Mouse (Mus musculus): Measurements from ENCODE around the gene 2310033P09Rik. TPM values are rescaled to one million over a fixed set of nuclear protein-coding genes. Genes with fewer than 3 reads are reported as not detected.
"Not testable (repeated sequence)": the region's sequence is repeated elsewhere in the genome, so short reads cannot be mapped to it uniquely, and the experiment has no call there.

2310033P09Rik gene
- polyA plus RNA-seq, 1 experiment from 2014 or later: 17.8 TPM

DNA sequence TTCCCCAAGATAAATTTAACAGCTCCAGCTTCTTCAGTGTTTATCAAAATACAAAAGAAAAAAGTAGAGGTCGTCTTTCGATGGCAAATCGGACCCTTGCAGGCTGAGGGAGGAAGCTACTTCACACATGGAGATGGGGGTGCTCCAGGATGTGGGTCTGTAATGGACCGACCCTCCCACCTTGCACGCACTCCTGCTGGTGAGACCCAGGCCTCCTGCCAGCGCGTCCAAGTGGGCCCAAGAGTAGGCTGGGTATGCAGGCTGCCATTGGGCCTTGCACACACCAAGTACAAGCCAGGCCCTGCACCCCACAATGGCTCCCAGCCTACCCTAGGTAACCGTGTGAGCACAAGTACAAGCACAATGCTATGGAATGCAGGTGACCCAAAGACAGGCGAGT is 3.4 kb downstream of the 2310033P09Rik start:
- not testable (repeated sequence) for H3K27ac ChIP-seq; H3K4me3 ChIP-seq (ENCODE audit: inconsistent target)
- Histone ChIP-seq H3K79me2 (ENCODE audit: inconsistent target) (peaks cover 79% of the 10 kb centered on the region), H3K36me3 (ENCODE audit: inconsistent target) (peaks cover 36% of the 10 kb centered on the region)
- 95% methylated on average over 4 of the region's 9 CpGs for WGBS (ENCODE audit: missing documents)

DNA sequence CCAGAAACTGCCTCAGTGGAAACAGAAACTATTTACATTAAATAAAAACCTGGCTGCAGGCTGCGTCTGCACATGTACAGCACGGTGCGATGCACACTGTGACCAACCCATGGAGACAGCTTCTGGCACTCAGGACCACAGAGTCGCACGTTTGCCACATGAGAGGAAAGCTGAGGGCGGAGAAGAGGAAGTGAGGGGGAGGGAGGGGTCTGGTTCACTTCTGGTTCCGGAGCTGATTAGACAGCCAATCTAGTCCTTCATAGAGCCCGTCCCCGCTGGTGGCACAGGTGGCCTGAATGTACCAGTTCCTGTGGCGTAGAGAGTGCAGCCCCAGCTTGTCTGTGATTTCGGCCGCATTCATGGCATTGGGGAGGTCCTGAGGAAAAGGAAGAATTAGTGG is 4.2 kb downstream of the 2310033P09Rik start:
- not testable (repeated sequence) for H3K4me3 ChIP-seq (ENCODE audit: inconsistent target); H3K27ac ChIP-seq
- Histone ChIP-seq H3K79me2 (ENCODE audit: inconsistent target) (peaks cover 86% of the 10 kb centered on the region), H3K36me3 (ENCODE audit: inconsistent target) (peaks cover 36% of the 10 kb centered on the region)
- 17% methylated on average over 12 of the region's 12 CpGs for WGBS (ENCODE audit: missing documents)

DNA sequence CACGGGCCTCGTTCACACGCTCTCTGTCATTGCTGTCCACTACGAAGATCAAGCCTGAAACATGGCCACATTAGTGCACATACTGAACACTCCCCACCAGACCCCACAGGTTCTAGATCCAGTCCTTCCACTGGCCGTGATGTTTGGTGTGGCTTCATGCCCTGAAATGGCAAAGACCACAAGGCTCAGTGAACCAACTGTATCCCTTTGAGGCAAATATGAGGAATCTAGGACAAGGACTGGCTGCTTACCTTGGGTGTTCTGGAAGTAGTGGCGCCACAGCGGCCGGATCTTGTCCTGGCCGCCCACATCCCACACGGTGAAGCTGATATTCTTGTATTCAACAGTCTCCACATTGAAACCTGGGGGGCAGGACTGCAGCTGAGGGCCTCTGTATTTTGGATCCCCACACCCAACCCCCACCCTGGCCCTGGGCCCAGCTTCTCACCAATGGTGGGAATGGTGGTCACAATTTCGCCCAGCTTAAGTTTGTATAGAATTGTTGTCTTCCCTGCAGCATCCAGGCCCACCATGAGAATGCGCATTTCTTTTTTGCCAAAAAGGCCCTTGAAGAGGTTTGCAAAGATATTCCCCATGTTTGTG is 4.9 kb downstream of the 2310033P09Rik start:
- Histone ChIP-seq H3K4me3 (ENCODE audit: inconsistent target) (no peak overlapping the region), H3K79me2 (ENCODE audit: inconsistent target) (peaks cover 93% of the 10 kb centered on the region), H3K27ac (no peak overlapping the region), H3K36me3 (ENCODE audit: inconsistent target) (peaks cover 36% of the 10 kb centered on the region)
- whole genome bisulfite sequencing (ENCODE audit: missing documents): 91% methylated on average over 12 of the region's 12 CpGs

DNA sequence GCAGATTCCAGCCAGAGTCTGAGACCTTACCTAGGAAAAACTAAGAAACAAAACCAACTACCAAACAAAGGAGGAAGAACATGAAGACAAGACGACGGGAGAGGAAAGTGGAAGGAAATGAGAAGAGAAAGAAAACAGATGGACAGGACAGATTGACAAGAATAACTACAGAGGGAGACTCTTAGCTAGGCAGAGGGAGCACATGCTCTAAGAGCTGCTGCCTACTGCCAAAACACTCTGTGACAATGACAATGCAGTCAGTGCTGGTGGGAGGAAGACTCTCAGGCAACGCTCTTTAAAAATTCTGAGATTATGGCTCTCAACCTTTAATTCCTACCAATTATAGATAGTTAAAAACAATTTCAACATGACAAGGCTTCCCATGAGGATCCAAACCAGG is 8.8 kb downstream of the 2310033P09Rik start:
- no peak overlapping the region for H3K4me3 ChIP-seq (ENCODE audit: inconsistent target)
- WGBS (ENCODE audit: missing documents): 17% methylated on average over 3 of the region's 3 CpGs
- H3K79me2 ChIP-seq (ENCODE audit: inconsistent target): peaks cover 100% of the 10 kb centered on the region
- peaks cover 33% of the 10 kb centered on the region; the same call in 1 of the 2 replicates for H3K36me3 ChIP-seq (ENCODE audit: inconsistent target)
- H3K27ac ChIP-seq: peak overlapping the region; percentile 24; the same call in 1 of the 2 replicates

DNA sequence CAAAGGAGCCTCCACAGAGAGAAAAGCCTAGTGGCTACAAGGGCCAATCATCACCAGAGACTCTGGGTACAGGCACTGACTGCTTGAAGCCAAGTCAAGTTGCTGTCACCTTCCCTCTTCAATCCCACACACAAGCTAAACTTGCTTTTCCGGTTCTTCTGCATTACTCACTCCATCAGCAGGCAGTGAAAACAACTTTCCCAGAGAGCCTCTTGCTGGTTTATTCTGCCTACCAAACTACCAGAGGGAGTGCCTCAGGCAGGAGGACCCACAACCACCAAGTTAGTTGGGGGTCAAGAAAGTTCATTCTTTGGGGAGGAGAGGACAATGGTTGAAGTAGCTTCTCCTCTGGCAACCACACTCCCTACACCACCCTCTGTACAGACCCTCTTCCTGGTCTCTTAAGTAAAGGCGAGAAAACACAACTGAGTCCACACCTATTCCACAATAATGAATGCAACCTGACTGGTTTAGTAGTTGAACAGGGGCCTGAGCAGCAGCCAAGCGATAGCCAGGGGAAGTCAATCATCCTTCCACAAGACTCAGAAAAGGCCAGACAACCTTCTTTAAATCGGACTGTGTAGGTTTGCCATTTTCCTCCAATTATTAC is 10.4 kb downstream of the 2310033P09Rik start:
- Histone ChIP-seq H3K36me3 (ENCODE audit: inconsistent target) (peaks cover 23% of the 10 kb centered on the region; the same call in 1 of the 2 replicates), H3K79me2 (ENCODE audit: inconsistent target) (peaks cover 100% of the 10 kb centered on the region), H3K27ac (no peak overlapping the region), H3K4me3 (ENCODE audit: inconsistent target) (no peak overlapping the region)
- WGBS (ENCODE audit: missing documents): 85% methylated on average over 4 of the region's 4 CpGs

DNA sequence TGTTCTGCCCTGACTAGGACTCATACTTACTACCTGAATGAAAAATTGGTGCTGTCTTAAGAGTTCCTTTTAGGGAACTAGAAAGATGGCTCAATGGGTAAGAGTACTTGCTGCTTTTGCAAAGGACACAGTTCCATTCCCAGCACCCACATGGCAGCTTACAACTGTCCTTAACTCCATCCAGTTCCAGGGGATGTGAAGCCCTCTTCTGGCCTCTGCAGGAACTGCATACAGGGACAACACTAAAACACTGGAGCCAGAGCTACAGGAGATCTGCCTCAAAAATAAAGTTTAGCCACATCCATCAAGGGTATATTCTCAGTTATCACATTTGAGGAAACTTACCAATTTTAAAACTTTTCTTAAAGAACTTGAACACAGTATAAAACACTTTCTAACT is 10.9 kb downstream of the 2310033P09Rik start:
- Histone ChIP-seq H3K27ac (no peak overlapping the region), H3K79me2 (ENCODE audit: inconsistent target) (peaks cover 100% of the 10 kb centered on the region), H3K4me3 (ENCODE audit: inconsistent target) (no peak overlapping the region), H3K36me3 (ENCODE audit: inconsistent target) (peaks cover 21% of the 10 kb centered on the region; the same call in 1 of the 2 replicates)

DNA sequence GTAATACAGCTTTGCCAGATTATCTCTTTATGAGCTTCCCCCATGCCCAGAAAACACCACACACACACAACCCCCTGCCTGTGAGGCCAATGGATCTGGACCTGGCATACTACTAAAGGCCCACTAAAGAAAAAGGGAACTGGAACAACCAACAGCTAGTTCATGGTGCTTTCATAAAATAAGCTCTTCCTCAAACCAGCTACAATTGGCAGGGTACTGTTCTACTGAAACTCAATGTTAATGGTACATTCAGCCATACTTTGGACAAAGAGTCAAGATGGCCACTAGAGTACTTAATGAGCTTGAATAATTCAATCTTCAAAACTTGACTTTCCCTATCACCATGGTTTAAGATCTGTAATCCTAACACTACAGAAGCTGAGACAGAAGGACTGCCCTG is 13.5 kb downstream of the 2310033P09Rik start:
- no peak overlapping the region for H3K4me3 ChIP-seq (ENCODE audit: inconsistent target)
- peak overlapping the region; percentile 15; the same call in 1 of the 2 replicates for H3K27ac ChIP-seq
- peaks cover 11% of the 10 kb centered on the region; the same call in 1 of the 2 replicates for H3K36me3 ChIP-seq (ENCODE audit: inconsistent target)
- peaks cover 100% of the 10 kb centered on the region for H3K79me2 ChIP-seq (ENCODE audit: inconsistent target)

DNA sequence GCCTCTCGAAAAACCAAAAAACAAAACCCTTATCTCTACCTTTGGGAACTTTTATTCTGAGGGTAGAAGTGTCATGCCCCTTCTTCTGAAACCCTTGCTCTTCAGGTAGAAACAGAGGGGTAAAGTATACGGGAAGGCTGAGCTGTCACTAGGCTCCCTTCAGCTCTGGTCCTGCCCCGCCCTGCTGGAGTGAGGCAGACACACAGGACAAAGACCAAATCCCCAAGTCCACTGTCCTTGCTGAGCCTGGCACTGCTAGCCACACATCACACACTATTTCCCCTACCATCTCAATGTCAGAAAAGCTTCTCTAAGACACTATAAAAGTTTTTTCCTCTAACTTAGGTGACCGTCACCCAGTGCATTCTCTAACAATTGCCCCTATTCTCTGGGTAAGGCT is 14.2 kb downstream of the 2310033P09Rik start:
- WGBS (ENCODE audit: missing documents): 97% methylated on average over 4 of the region's 4 CpGs
- no peak overlapping the region for H3K27ac ChIP-seq
- H3K4me3 ChIP-seq (ENCODE audit: inconsistent target): no peak overlapping the region
- H3K79me2 ChIP-seq (ENCODE audit: inconsistent target): peaks cover 100% of the 10 kb centered on the region
- H3K36me3 ChIP-seq (ENCODE audit: inconsistent target): peaks cover 11% of the 10 kb centered on the region; the same call in 1 of the 2 replicates

DNA sequence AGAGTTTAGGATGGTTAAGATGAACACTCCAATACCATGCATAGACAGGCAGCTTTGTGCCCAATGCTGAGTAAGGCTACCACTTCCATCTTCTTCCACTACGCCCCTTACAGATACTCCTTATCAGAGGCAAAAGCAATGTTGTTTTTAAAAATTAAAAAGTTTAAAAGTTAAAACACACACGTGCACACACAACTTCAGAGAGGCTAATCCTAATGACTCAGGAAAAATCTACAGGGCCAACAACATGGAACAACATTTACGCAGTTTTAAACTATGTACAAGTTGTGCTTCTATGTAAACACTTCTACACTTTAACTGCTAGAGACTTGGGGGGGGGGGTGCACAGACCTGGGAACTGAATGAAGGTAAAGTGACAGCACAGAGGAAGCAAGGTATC is 15.9 kb downstream of the 2310033P09Rik start:
- peaks cover 93% of the 10 kb centered on the region for H3K79me2 ChIP-seq (ENCODE audit: inconsistent target)
- peaks cover 11% of the 10 kb centered on the region; the same call in 1 of the 2 replicates for H3K36me3 ChIP-seq (ENCODE audit: inconsistent target)
- WGBS (ENCODE audit: missing documents): 44% methylated on average over 2 of the region's 3 CpGs
- no peak overlapping the region for H3K4me3 ChIP-seq (ENCODE audit: inconsistent target)
- no peak overlapping the region for H3K27ac ChIP-seq

DNA sequence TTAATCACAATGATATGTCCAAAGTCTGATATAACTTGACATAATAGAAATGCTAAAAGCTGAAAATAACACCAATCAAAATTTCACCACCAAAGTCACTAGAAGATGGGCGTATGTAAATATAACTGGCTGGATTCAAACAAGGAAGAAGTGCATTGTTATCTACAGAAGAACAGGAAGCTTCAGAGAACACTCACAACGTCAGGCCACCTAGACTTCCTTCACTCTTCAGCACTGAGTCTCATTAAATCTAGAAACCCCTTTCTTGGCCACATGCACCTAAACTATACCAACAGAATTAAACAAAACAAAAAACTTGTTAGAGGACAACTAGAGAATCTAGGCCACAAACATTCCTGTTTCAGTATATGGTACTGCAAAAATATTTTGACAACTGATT is 16.3 kb downstream of the 2310033P09Rik start:
- 13% methylated on average over 2 of the region's 2 CpGs for WGBS (ENCODE audit: missing documents)
- Histone ChIP-seq H3K27ac (no peak overlapping the region), H3K36me3 (ENCODE audit: inconsistent target) (peaks cover 10% of the 10 kb centered on the region; the same call in 1 of the 2 replicates)

DNA sequence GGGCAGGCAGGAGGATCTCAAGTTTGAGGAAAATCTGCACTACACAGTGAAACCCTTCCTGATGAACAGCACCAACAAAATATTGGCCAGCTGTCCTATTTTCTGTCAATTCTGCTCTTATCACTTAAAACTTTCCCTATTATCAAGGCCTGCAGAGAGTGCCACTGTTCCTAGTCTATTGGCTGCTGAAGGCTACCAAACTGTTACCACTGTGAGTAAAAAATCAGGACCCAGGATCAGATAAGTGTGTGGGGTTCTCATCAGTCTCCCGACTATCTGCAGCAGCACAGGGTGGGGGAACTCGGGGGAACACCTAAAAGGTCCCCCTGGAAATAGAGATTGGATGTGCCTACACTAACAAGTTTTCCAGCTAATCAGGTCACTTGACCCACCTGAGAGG is 17.0 kb downstream of the 2310033P09Rik start:
- Histone ChIP-seq H3K36me3 (ENCODE audit: inconsistent target) (peaks cover 3% of the 10 kb centered on the region; the same call in 1 of the 2 replicates), H3K4me3 (ENCODE audit: inconsistent target) (no peak overlapping the region), H3K27ac (no peak overlapping the region), H3K79me2 (ENCODE audit: inconsistent target) (peaks cover 84% of the 10 kb centered on the region)
- WGBS (ENCODE audit: missing documents): 67% methylated on average over 2 of the region's 2 CpGs

More for the DNA sequence above, 16.3 kb downstream of the 2310033P09Rik start:
- peaks cover 91% of the 10 kb centered on the region for H3K79me2 ChIP-seq (ENCODE audit: inconsistent target)
- H3K4me3 ChIP-seq (ENCODE audit: inconsistent target): no peak overlapping the region

DNA sequence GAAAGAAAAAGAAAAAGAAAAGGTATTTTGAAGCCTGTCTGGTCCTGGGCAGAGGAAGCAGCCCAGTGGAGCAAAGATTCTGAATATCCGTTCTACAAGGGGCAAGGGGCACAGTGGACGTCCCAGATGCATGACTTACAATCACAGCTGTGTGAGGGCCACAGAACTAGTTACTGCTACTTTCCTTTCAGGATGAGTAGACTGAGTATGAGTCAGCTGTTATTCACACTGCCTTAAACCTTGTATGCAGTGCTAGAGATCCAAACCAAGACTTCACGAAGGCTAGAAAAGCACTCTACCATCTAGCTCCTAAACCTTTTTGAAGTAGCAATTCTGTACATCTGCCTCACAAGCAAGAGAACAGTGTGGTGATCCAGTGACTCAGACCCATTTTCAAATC is 18.1 kb downstream of the 2310033P09Rik start:
- no peaks in the 10 kb centered on the region for H3K36me3 ChIP-seq (ENCODE audit: inconsistent target)
- H3K27ac ChIP-seq: peak overlapping the region; percentile 96
- WGBS (ENCODE audit: missing documents): 35% methylated on average over 3 of the region's 3 CpGs
- H3K4me3 ChIP-seq (ENCODE audit: inconsistent target): peak overlapping the region; percentile 100
- peaks cover 73% of the 10 kb centered on the region for H3K79me2 ChIP-seq (ENCODE audit: inconsistent target)

DNA sequence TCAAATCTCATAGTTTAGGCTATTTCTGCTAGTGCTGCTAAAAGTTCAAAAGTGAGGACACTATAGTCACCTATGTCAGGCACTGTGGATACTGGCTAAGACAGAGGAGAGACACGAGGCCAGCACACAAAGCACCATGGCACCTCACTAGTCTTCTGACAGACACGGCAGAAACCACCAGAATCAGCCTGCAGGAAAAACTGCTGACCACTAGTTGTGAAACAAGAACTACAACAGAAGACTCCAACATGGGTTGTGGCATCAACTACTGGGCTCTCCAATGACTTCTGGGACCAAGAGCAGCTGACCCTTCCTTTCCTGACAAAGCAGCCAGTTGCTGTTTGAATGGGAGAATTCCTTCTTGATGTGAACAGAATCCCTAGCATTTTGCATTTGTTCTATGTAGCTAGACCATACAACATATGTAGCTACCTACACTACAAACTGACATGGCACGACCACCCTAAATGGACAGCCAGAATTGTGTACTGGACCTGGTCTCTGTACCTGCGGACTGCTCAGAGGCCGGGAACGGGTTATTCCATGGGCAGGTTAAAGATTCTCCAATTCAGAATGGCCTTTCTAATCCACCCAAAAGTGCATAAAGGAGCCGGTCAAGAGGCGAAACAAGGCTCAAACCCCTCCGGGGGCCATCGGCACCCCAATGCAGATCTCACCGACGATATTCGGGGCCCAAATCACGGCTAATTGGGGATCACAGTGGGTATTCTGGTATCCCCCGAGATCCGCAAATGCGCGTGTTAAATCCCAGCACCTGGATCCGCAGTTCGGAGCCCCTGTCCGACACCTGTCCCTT is 18.9 kb downstream of the 2310033P09Rik start:
- Histone ChIP-seq H3K27ac (peak overlapping the region; percentile 96), H3K4me3 (ENCODE audit: inconsistent target) (peak overlapping the region; percentile 100), H3K36me3 (ENCODE audit: inconsistent target) (no peaks in the 10 kb centered on the region), H3K79me2 (ENCODE audit: inconsistent target) (peaks cover 65% of the 10 kb centered on the region)
- WGBS (ENCODE audit: missing documents): 2% methylated on average over 21 of the region's 21 CpGs

DNA sequence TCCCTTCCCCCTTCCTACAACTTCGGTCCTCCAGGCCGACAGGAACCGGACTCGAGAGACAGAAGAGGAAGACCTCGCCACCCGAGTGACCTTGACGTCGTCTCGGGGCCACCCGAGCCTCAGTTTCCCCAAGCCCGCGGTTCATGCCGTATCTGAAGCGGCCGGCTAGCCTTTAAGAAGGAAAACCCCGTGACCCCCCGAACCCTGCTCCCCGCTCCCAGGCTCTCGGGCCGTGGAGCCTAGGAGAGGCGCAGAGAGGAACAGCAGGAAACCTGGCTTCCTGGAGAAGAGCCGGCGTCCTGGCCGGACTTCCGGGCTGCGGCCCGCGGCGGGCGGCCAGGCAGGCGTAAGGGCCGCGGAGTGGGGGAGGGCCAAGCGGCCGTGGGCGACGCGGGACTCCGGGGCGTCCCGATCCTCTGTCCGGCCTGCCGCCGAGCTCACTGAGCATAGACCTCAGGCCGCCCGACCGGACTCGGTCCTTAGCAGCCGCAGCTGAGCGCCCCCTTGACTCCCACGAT is 19.5 kb downstream of the 2310033P09Rik start:
- peak overlapping the region; percentile 96 for H3K27ac ChIP-seq
- H3K79me2 ChIP-seq (ENCODE audit: inconsistent target): peaks cover 59% of the 10 kb centered on the region
- no peaks in the 10 kb centered on the region for H3K36me3 ChIP-seq (ENCODE audit: inconsistent target)
- under 1% methylated on average over 50 of the region's 51 CpGs for WGBS (ENCODE audit: missing documents)
- H3K4me3 ChIP-seq (ENCODE audit: inconsistent target): peak overlapping the region; percentile 100
